Mouse (Mus musculus) NIH3T3 (cell line): ENCODE data around the gene Rhbdl2.

Experiments used
- DNase-seq: peaks from one replicate; pipeline ENCODE4 v3.0.0-alpha.2; 2012; ENCODE audit warnings: low read depth

The Rhbdl2 gene

DNA sequence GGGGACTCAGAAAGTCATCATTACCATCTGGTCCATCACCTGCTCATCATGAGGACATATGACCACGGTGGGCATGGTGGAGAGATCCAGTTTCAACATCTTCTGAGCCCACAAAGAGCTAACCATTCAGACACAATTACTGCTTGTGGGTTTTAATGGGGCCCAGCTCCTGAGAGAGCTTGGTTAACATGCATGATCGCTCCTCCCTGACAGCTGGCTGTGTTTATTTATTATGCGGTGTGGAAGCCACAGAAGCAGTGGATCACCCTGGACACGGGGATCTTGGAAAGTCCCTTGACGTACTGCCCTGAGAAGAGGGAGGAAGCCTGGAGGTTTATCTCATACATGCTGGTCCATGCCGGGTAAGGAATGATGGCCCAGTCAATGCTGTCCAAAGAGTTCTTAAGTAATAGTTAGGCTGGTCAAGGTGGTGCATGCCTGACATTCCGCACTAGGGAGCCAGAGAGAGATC lies 26.4 kb downstream of the Rhbdl2 start:
- peak; percentile 66 for DNase-seq

DNA sequence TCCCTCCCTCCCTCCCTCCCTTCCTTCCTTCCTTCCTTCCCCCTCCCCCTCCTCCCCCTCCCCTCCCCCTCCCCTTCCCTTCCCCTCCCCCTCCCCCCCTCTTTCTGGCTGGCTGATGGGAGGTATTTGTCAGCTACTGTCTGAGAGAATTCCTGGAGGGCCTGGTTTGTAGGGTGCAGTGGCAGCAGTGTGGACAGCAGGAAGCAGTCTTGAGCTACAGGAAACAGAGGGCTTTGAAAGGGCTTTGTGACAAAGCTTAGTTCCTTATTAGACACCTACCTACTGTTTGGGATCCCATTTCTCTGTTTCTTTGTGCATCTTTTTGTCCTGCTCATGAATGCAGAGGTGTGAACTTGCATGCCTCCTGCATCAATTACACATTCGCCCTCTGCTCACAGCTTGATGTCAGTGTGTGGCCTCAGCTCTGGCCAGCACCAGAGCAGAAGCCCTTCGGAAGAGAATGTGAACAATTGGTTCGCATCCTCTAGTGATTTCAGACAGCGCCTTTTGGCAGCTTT lies 31.5 kb downstream of the Rhbdl2 start:
- DNase-seq = peak; percentile 68

GRCm38 (mm10) chr4:123842126-123842525 lies 54.5 kb downstream of the Rhbdl2 start:
- DNase-seq = no peak

DNA sequence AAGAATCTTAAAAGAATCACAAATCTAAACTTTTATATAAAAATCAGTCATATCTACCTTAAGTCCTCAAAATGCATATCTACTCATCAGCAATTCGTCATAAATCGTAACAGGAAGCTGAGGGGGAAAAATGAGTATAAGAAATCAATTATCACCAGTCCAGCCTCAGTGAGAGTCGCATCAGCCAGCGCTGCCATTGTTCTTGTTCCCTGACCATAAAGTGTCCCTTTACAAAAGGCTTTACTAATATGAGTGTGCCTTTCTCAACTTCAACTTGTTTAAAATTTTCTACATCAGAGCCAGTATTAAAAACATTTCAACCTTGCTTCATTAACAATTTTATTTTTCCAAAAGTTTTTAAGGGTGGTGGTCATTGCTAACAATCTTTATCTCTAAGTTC lies 69.2 kb downstream of the Rhbdl2 start:
- no peak for DNase-seq

GRCm38 (mm10) chr4:123858090-123858489 lies 70.4 kb downstream of the Rhbdl2 start:
- no peak for DNase-seq

DNA sequence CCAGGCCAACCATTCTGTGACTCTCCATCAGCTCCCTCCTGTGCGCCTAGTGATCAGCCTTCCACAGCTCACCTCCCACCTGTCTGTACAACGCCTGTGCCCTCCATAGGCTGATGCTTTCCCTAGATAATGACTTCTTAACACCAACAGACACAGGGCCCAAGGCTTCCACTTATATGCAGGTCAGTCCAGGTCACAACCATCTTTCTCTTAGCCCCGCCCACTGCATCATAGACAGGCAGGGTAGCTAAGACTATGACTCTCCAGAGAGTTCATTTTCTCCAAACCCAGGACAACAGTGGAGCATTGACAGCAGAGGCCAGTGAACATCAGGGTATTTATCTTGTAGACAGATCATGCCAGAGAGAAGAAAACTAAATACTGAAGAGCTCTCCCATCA lies 71.7 kb downstream of the Rhbdl2 start, which contains the start of gene 4933427I04Rik:
Gene 4933427I04Rik, plus strand, starts transcription at position 301 of the 400 bp plus-strand sequence.
- DNase-seq = no peak

- DNase-seq = peak; percentile 59
Observed at GRCm38 (mm10) chr4:123859803-123860202, 72.1 kb downstream of the Rhbdl2 start.

GRCm38 (mm10) chr4:123860621-123861020 lies 72.9 kb downstream of the Rhbdl2 start:
- no peak for DNase-seq
